Mouse (Mus musculus) lung, embryonic 16.5 days (tissue): Measurements from ENCODE around the gene En1. TPM values are rescaled to one million over a fixed set of nuclear protein-coding genes. Genes with fewer than 3 reads are reported as not detected.

Experiments used
- ATAC-seq: fragments of 200-750 bp; cut with Nextera tagmentation; 2 replicates; pipeline ENCODE4 v1.8.0; 2017; ENCODE audit warnings: low read depth, mild to moderate bottlenecking, moderate library complexity
- H3K27ac ChIP-seq: fragments of 300-500 bp; sonication (generic); 2 replicates; pipeline ENCODE4 v1.5.1; 2014; ENCODE audit warnings: mild to moderate bottlenecking, control low read depth, low read length
- H3K27me3 ChIP-seq: fragments of 300-500 bp; sonication (generic); 2 replicates; pipeline ENCODE4 v1.6.1; 2014; ENCODE audit warnings: low read depth, low read length, mixed read lengths; ENCODE audit not compliant: control insufficient read depth, insufficient read depth
- H3K36me3 ChIP-seq: fragments of 300-500 bp; sonication (generic); 2 replicates; pipeline ENCODE4 v1.6.1; 2014; ENCODE audit warnings: low read length; ENCODE audit not compliant: control insufficient read depth, insufficient read depth
- H3K4me1 ChIP-seq: fragments of 300-500 bp; sonication (generic); replicated peaks from 2 replicates; pipeline ENCODE4 v1.6.1; 2014; ENCODE audit warnings: low read length, mixed read lengths; ENCODE audit not compliant: control insufficient read depth, insufficient read depth
- H3K4me2 ChIP-seq: fragments of 300-500 bp; sonication (generic); 2 replicates; pipeline ENCODE4 v1.6.1; 2014; ENCODE audit warnings: low read depth, low read length, control low read depth
- H3K4me3 ChIP-seq: fragments of 300-500 bp; sonication (generic); 2 replicates; pipeline ENCODE4 v1.5.1; 2014; ENCODE audit warnings: mild to moderate bottlenecking, low read length, control low read depth
- H3K9ac ChIP-seq: fragments of 300-500 bp; sonication (generic); 2 replicates; pipeline ENCODE4 v1.6.1; 2014; ENCODE audit warnings: low read length, control low read depth
- H3K9me3 ChIP-seq: fragments of 300-500 bp; sonication (generic); 2 replicates; pipeline ENCODE4 v1.6.1; 2016; ENCODE audit warnings: low read length; ENCODE audit not compliant: control insufficient read depth
- WGBS: fragments of 180-500 bp; shearing (Covaris S2); extraction: QIAGEN DNeasy Blood & Tissue Kit; methylation state at CpG from one replicate; pipeline ENCODE4 v1.1.7; 2014; 5-methylcytosine and 5-hydroxymethylcytosine counted together
- polyA plus RNA-seq: library from polyadenylated mRNA; unstranded; fragments of >200 nt; fragmentation: Nextera tagmentation; extraction: Ambion mirVana; gene quantifications from 2 replicates; pipeline ENCODE4 v1.2.1, GENCODE M21; 2015

En1 gene
- polyA plus RNA-seq, 1 experiment from 2014 or later, result 0.08 TPM

DNA sequence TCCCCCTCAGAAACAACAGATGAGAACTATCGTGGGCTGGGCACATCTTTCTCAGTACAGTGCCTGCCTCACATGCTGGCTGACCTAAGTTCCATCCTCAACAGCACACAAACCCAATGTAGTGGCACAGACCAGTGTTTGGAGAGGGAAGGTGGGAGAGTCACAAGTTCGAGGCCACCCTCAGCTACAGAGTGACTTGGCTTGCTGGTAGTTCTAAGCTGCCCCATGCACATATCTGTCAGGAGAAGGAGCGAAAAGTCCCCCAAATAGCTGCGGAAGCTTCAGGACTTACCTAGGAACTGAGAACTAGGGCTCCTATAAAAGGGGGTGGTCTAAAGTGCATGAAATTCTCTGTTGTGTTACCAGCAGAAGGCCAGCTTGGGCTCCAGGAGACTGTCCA lies 14.3 kb upstream of the En1 start:
- Histone ChIP-seq H3K36me3 (no peaks in the 10 kb centered on the region), H3K9ac (no peak overlapping the region), H3K4me2 (no peak overlapping the region), H3K27me3 (peaks cover 23% of the 10 kb centered on the region), H3K9me3 (no peaks in the 10 kb centered on the region), H3K4me1 (no peaks in the 10 kb centered on the region), H3K4me3 (no peak overlapping the region), H3K27ac (no peak overlapping the region)
- 69% methylated on average over 4 of the region's 4 CpGs for WGBS
- no peak for ATAC-seq

GRCm38 (mm10) chr1:120588362-120589027 lies 13.7 kb upstream of the En1 start:
- no peak for ATAC-seq
- H3K27me3 ChIP-seq, result peaks cover 28% of the 10 kb centered on the region

DNA sequence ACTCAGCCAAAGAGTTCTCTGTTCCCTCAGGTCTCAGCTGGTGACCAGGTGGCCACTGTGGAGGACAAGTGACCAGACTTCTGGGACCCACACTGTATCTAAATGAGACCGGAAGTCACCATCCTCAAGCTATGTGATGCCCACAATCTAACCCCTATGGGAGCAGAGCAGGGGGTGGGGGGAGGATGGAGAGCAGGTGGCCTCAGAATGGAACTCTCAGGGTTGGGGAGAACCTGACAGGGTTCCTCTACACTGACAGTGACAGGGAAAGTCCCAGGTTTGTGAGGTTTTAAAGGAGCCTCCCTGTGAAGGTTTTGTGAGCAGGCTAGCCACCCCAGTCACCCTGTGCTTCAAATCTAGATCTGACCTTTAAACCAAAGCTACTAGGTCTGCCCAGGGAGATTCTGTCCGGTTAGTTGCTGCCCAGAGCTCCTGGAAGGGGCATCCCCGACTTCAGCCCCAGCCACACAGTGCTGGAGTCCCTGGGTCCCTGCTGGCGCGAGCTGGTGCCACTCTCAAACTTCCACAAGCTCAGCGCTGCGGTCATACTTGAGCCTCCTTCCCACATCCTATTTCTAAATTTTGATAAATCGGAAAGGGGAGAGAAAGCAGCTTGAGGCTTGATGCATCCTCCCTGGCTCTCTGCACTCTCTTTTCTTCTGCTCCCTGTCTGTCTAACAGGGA lies 8.8 kb upstream of the En1 start:
- Histone ChIP-seq H3K27ac (no peak overlapping the region), H3K4me2 (no peak overlapping the region), H3K9ac (no peak overlapping the region), H3K4me1 (no peaks in the 10 kb centered on the region; the same call in 1 of the 2 replicates), H3K9me3 (no peaks in the 10 kb centered on the region), H3K4me3 (no peak overlapping the region), H3K36me3 (no peaks in the 10 kb centered on the region), H3K27me3 (peaks cover 77% of the 10 kb centered on the region)
- ATAC-seq, result no peak
- 13% methylated on average over 8 of the region's 8 CpGs for WGBS

More at GRCm38 (mm10) chr1:120588362-120589027, 13.7 kb upstream of the En1 start:
- no peaks in the 10 kb centered on the region for H3K4me1 ChIP-seq
- H3K27ac ChIP-seq, result no peak overlapping the region
- no peak overlapping the region for H3K4me3 ChIP-seq
- no peak overlapping the region for H3K4me2 ChIP-seq
- 76% methylated on average over 6 of the region's 6 CpGs for WGBS
- no peaks in the 10 kb centered on the region for H3K36me3 ChIP-seq
- H3K9me3 ChIP-seq, result no peaks in the 10 kb centered on the region
- no peak overlapping the region for H3K9ac ChIP-seq

- Histone ChIP-seq H3K27ac (no peak overlapping the region), H3K4me1 (no peaks in the 10 kb centered on the region; the same call in 1 of the 2 replicates), H3K27me3 (peaks cover 89% of the 10 kb centered on the region), H3K9ac (no peak overlapping the region), H3K4me2 (no peak overlapping the region), H3K9me3 (no peaks in the 10 kb centered on the region), H3K4me3 (no peak overlapping the region), H3K36me3 (no peaks in the 10 kb centered on the region)
- ATAC-seq, result no peak
- 3% methylated on average over 8 of the region's 8 CpGs for WGBS
These were observed 7.6 kb upstream of the En1 start for GRCm38 (mm10) chr1:120594603-120595002.

- no peak overlapping the region for H3K4me2 ChIP-seq
- H3K27ac ChIP-seq, result no peak overlapping the region
- H3K9ac ChIP-seq, result no peak overlapping the region
- H3K9me3 ChIP-seq, result no peaks in the 10 kb centered on the region
- no peak overlapping the region for H3K4me3 ChIP-seq
- no peaks in the 10 kb centered on the region; the same call in 1 of the 2 replicates for H3K4me1 ChIP-seq
- no peak for ATAC-seq
- 3% methylated on average over 17 of the region's 17 CpGs for WGBS
- H3K27me3 ChIP-seq, result peaks cover 98% of the 10 kb centered on the region
- H3K36me3 ChIP-seq, result no peaks in the 10 kb centered on the region
These were observed 6.6 kb upstream of the En1 start for GRCm38 (mm10) chr1:120595471-120596240.

GRCm38 (mm10) chr1:120596319-120596718 lies 5.9 kb upstream of the En1 start:
- WGBS, result 0% methylated on average over 19 of the region's 21 CpGs
- no peak overlapping the region for H3K9ac ChIP-seq
- peaks cover 98% of the 10 kb centered on the region for H3K27me3 ChIP-seq
- no peak overlapping the region for H3K27ac ChIP-seq
- H3K9me3 ChIP-seq, result no peaks in the 10 kb centered on the region
- no peaks in the 10 kb centered on the region; the same call in 1 of the 2 replicates for H3K4me1 ChIP-seq
- H3K36me3 ChIP-seq, result no peaks in the 10 kb centered on the region
- 0 out of 2 replicates have a peak overlapping the region, but pooled peaks have one; percentile 5 for H3K4me3 ChIP-seq
- peak overlapping the region; percentile 21; the same call in 1 of the 2 replicates for H3K4me2 ChIP-seq
- ATAC-seq, result peak; percentile 48; the same call in 1 of the 2 replicates

- Histone ChIP-seq H3K27ac (no peak overlapping the region), H3K4me1 (no peaks in the 10 kb centered on the region; the same call in 1 of the 2 replicates), H3K9me3 (no peaks in the 10 kb centered on the region), H3K9ac (no peak overlapping the region), H3K36me3 (no peaks in the 10 kb centered on the region), H3K27me3 (peaks cover 99% of the 10 kb centered on the region), H3K4me2 (peak overlapping the region; percentile 21), H3K4me3 (0 out of 2 replicates have a peak overlapping the region, but pooled peaks have one; percentile 5)
- ATAC-seq, result no peak
- WGBS, result 1% methylated on average over 19 of the region's 19 CpGs
These were observed 5.4 kb upstream of the En1 start for GRCm38 (mm10) chr1:120596784-120597183.

GRCm38 (mm10) chr1:120597271-120597670 lies 4.9 kb upstream of the En1 start:
- Histone ChIP-seq H3K9me3 (no peaks in the 10 kb centered on the region), H3K27me3 (peaks cover 99% of the 10 kb centered on the region), H3K4me1 (peaks cover 4% of the 10 kb centered on the region), H3K27ac (no peak overlapping the region), H3K4me3 (no peak overlapping the region), H3K4me2 (no peak overlapping the region), H3K9ac (no peak overlapping the region), H3K36me3 (no peaks in the 10 kb centered on the region)
- ATAC-seq, result no peak
- WGBS, result 2% methylated on average over 11 of the region's 11 CpGs
